Mouse (Mus musculus) left cerebral cortex, postnatal 4 days (tissue): Measurements from ENCODE around the gene Sdhd. TPM values are rescaled to one million over a fixed set of nuclear protein-coding genes. Genes with fewer than 3 reads are reported as not detected.
"Not testable (repeated sequence)": the region's sequence is repeated elsewhere in the genome, so short reads cannot be mapped to it uniquely, and the experiment has no call there.

Experiments used
- DNase-seq: peaks from one replicate; pipeline ENCODE4 v3.0.0-alpha.2; 2022
- intact Hi-C: fragments of 180-260 bp; cut with DNase I; formaldehyde crosslinking; loops from one replicate; pipeline ENCODE4 v1.15.1; 2025
- total RNA-seq, 2 experiments: library from RNA; stranded (reverse); gene quantifications; 2 replicates each; pipeline ENCODE4 v1.2.3; 2021

Gene Sdhd
- total RNA-seq = 100 to 1,000 TPM; 110 to 120 TPM

DNA sequence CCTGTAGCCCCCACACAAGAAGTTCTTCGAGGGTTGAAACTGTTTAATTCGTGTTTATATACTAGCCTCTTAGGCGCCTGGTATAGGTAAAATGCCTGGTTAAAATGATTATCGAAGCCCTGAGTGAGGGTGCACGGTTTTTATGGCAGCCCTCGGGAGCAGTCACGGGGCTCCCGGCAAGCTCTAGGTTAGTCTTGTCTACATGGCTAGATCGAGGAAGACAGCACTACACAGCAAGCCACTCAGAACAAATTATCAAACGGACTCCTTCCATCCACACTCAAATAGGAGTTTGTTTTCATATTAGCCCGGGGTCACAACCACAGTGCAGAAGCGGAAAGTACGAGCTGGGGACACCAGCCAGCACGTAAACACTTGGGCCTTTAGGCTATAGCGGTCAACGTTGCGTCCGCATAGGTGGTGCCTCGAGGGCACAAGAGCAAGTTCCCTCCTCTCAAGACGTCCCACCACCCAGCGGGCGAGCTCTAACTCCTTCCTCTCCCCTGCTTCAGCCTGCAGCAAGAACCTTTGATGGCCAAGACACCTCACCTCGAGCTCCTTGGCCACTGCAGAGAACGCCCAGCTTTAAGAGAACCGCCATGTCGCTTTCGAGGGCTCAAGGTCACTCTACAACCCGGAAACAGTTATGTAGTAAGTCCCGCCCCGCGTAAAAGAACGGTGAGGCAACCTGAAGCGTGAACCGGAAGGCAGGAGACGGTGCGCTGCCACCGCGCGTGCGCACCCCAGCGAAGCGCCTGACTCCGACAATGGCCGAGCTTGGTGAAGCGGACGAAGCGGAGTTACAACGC lies at the start of gene Sdhd, which contains the start of gene Timm8b:
Sdhd (minus strand) TSS at position 624 of the 809 bp plus-strand sequence.
Timm8b (plus strand) TSS at position 722 of the 809 bp plus-strand sequence.
- DNase-seq = peak; percentile 94
- intact Hi-C loops = no loop called here

DNA sequence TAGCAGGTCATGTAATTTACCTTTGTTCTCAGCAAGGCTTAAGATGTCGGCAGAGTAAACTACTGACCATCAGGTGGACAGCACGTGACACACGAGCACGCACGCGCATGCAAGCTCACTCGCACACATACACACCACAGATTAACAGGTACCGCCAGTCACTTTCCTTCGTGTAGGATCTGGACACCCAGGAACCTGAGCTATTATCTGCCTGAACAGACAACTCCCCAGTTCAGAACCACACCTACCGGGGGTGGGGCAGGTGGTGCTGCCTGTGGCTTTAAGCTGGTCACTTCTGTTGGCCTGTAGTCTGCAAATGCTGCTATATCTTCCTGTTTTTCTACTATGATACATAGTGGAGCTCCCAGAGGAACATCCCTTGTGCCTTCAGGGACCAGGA lies 46.9 kb upstream of the Sdhd start:
- intact Hi-C loops = no loop called here
- no peak for DNase-seq

DNA sequence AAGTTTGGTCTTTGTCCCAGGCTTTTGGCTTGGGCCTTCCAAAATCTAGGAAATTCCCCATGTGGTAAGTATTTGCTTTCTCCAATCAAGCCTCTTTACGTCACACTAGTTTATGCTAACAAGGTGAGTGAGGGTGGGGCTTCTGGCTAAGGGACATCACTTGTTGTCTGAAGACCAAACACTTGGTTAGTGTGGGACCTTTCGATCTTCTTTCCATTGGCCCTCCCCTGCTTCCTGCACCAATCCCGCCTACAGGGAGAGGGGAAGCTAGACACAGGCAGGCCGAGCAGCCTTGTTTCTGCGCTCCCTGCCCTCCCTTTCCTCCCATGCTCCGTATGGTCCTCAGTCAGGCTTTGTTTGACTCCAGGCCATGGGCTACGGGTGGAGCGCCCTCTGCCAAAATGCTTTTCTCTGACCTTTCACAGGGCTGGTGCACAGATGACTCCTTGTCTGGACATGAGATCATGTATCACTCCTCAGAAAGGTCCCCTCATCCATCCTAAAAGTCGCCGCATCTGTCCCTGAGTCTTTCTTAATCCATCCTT lies 43.3 kb upstream of the Sdhd start:
- no peak for DNase-seq
- intact Hi-C loops = no loop called here

DNA sequence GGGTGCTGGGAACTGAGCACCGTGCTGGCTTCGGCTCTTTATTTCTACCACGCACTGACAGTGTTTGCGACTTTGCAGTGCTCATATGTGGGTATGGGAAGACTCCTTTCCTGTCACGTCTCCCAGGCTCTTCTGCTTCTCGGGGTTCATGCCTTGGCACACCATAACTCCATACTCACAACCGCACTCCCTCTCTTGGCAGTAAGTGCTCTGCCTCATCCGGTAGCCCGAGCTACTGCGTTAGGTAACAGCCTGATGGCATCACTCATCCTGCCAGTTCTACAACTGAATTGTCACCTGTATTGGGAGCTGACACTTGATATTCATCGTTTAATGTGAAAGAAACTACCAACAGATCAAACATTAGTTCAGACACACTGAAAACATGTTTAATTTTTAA lies 30.7 kb upstream of the Sdhd start:
- DNase-seq = no peak
- intact Hi-C loops = no loop called here

DNA sequence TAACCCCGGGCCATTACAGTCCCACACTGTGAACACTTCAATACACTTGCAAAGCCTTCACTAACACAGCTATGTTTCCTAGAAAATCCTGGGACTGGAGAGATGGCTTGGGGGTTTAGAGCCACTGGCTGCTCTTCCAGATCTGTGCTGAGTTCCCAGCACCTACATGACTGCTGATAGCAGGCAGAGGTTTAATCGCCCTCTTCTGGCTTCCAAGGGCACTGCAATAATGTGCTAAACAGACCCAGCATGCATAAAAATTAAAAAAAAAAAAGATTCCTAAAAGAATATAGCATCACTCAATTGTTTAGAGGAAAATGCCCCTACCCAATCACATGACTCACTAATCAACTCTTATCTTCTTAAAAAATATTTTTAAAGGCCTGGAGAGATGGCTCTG lies 29.4 kb upstream of the Sdhd start:
- intact Hi-C loops = no loop called here
- DNase-seq = no peak

DNA sequence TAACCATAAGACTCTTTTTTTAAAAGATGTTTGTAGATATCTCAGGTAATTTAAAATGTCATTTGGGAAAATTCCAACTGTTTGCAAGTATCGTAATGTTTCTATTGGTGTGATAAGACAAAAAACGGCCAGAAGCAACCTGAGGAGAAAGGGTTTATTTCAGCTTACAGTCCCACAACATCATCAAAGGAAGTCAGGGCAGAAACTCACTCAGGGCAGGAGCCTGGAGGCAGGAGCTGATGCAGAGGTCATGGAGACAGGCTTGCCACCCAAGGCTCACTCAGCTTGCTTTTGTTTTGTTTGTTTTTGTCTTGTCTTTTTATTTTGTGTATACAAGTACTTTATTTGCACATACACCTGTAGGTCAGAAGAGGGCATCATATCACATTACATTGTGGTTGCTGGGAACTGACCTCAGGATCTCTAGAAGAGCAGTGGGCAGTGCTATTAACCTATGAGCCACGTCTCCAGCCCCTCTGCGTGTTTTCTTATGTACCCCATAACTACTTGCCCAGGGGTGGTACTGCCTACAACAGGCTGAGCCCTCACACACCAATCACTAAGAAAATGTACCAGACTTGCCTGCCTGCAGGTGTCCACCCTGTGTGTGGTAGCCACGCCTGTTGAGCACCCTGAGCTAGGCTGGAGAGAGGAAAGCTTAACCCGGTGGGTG lies 28.5 kb upstream of the Sdhd start:
- intact Hi-C loops = no loop called here
- no peak for DNase-seq

DNA sequence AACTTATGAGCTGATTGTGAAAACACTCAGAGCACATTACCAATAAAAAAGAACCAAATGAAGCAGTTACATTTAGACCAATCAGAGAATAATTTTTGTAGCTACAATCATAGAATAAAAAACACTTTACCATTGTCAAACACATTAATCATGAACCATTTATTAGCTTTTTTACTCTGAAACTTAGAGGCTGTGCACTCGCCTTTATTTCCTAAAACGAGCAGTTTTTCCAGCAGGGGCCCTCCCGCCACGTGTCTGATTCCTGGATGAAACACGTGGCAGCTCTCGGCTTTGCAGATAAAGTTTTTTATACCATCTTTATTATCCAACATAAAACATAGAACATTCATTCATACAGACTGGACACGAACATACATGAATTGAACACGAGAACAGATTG lies 27.3 kb upstream of the Sdhd start:
- intact Hi-C loops, DNase-seq: not testable (repeated sequence)

DNA sequence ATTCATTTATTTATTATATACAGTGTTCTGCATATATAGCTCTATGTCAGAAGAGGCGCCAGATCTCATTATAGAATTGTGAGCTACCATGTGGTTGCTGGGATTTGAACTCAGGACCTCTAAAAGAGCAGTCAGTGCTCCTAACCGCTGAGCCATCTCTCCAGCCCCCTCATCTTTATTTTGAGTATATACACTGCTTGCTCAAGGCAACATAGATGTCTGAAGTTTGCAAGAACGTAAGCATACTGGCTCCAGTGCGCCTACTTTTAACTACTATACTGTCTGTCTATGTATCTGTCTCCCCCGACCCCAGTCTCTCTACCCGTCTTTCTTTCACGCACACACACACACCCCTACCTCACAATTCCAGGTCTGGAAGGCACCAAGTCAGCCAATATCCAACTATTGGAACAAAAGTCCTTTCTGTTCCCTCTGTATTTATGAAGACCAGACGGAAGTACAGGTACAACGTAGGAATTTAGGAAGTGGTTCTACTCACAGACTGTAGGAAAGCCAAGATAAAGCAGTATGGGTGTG lies 14.2 kb upstream of the Sdhd start:
- DNase-seq = no peak
- intact Hi-C loops = no loop called here

DNA sequence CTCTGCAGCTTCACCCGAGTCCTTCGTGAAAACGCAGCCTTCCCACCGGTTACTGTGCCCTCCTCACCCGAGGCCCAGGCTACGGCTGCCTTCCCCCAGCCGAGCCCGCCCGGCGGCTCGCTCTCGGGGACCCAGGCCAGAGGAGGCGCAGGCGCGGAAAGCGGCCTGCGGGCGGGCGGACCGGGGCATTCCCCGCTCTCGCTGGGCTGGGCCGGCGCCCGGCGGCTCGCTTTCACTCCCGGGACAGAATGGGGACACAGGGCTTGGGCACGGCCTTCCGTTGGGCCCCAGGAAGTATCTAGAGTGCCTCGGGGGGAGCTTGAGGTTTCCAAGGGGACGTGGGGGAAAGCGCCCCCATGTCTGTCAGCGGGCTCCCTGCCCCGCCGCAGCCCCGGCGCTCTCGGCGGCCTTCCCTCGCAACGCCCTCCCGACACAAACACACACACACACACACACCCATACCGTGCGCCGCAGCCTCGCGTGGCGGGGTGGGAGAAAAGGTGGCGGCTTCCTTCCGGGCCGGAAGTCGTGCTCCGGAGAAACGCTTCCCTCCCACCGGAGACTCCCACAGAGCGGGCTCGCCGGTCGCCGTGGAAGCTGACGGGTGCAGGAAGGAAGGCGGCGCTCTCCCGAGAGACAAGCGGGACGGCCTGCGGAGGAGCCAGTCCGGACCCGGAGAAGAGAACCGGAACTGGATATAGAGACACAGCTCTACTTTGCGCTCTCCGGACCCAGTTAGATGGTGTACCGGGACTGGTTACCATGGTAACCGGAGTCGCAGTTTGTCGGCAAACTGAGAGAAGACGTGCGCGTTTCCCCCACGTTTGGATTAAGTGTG lies 13.4 kb upstream of the Sdhd start, which contains the start of the genes Pih1d2 and Nkapd1:
Pih1d2 (plus strand) TSS at position 556 of the 838 bp plus-strand sequence.
Nkapd1 (minus strand) TSS at position 699 of the 838 bp plus-strand sequence.
- intact Hi-C loops = no loop called here
- DNase-seq = peak; percentile 86

DNA sequence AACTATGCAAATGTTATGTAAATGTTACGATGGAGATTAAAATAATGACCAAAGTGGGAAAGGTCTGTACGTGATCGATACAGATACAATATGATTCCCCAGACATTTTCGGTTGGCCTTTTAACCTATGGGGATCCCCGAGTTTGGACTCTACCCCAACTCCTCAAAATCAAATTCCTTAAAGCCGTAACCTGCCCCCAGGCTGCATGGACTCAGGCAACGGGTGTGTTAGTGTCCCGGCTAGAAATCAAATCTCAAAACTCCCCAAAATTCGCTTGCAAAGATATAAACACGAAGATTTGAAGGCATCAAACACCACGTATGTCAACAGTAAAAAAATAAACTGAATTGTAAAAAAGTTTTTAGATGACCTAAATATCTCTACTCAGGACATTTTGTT lies 12.5 kb upstream of the Sdhd start:
- DNase-seq = no peak
- intact Hi-C loops = no loop called here

DNA sequence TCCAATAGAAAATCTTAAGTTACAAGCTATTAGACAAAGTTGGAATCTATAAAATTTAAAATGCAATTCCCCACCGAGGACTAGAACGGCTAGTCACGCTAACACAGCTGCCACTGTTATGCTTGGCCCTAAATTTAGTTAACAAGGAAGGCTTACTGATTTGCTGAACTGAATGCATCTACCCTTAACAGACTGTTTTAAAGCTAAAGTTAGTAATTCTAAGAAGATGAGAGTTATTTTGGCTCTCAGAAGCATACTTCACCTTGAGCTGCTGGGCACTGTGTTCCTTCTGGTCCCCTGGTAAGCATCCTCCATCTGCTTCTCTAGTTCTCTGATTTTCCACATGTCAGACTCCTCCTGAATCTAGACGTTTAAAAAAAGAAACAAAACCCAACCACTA lies 8.5 kb upstream of the Sdhd start:
- intact Hi-C loops = no loop called here
- no peak for DNase-seq

DNA sequence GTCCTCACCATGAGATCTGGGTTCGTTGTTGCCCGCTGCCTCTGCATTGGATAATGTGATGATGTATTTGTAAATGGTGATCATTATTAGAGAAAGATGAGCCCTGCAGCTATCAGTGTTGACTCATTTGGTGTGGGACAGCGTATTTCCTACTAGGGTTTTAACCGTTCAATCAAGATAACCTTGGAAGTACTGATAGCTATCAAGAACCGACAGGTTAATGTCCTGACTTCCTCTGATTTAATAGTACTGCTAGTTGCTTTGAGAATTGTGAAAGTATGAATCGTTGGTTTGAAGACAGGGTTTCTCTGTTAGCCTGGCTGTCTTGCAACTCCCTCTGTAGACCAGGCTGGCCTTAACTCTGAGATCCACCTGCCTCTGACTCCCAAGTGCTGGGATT lies 726 bp upstream of the Sdhd start:
- no peak for DNase-seq
- intact Hi-C loops = no loop called here

DNA sequence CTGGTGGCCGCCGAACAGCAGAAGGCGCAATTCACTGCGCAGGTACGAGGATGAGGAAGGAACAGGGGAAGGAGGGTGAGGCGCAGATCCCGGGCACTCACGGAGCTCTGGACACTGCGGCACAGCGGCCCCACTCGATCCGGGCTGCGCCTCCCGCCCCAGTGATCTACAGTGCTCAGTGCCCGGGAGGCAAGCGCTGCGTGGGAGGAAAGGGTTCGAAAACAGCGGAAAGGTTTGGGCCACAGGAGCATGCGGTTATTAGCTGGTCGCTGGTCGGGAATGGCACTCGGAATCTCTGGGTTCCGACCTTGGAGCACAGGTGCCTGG lies 349 bp upstream of the Sdhd start:
- intact Hi-C loops = no loop called here

DNA sequence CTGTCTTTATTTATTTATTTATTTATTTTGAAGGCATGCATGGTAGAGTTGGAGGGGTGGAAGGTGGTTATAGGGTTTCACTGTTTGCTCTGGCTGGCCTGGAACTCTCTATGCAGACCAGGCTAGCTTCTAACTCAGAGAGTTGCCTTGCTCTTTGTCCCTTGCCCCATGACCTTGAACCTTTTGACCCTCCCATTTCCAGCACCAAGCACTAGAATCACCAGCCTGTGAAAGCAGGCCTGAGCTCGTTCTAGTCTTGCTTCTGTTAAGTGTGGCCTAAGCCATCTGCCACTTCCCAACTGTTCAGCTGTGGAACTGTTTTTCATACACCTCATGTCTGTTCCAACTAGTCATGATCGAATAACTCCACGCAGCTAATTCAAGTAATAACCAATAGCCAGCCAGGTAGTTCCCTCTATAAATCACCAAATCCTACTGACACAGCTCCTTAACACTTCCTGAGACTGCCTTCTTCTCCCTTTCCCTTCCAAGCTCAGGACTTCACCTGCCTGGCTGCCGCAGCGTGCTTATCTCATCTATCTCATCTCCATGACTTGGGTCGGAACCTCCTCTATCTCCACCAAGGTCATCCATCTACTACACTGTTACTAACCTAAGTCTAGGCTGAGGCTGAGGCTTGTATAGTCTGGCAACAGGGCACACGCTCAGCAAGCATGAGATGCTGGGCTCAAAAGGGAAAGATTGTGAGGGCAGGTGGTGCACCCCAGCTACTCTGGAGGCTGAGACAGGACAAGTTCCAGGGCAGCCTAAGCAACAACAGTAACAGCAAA lies 1.4 kb downstream of the Sdhd start:
- intact Hi-C loops = no loop called here
- DNase-seq = no peak

More for the DNA sequence above, 349 bp upstream of the Sdhd start:
- no peak for DNase-seq

DNA sequence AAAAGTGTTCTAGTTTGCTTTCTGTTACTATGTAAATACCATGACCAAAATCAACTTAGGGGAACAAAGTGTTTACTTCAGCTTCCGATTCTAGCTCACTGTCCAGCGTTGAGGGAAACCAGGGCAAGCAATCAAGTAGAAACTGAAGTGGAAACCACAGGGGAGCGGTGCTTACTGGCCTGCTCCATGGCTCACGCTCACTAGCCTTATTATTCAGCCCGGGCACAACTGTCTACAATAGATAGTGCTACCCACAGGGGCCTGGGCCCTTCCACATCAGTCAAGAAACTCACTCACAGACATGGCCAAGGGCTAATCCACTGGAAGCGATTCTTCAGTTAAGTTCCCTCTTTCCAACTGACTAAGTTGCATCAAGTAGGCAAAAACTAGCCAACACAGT lies 2.1 kb downstream of the Sdhd start:
- no peak for DNase-seq
- intact Hi-C loops = no loop called here

DNA sequence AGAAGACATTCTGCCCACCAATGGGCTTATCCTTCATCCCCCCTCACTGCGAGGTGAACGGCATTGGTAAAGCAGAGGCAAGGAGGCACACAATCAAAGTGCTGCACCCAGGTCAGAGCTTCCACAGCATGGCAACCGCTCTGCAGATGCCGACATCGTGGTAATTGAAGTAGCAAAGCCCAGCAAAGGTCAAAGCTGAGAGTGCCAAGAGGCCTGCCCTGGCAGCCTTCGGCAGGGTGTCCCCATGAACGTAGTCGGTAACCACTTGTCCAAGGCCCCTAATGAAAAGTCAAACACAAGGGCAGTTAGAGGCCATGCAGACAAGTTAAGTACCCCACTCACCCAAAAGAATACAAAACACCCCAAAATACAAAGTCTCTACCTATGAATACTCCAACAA lies 6.6 kb downstream of the Sdhd start:
- DNase-seq = no peak
- intact Hi-C loops = no loop called here

DNA sequence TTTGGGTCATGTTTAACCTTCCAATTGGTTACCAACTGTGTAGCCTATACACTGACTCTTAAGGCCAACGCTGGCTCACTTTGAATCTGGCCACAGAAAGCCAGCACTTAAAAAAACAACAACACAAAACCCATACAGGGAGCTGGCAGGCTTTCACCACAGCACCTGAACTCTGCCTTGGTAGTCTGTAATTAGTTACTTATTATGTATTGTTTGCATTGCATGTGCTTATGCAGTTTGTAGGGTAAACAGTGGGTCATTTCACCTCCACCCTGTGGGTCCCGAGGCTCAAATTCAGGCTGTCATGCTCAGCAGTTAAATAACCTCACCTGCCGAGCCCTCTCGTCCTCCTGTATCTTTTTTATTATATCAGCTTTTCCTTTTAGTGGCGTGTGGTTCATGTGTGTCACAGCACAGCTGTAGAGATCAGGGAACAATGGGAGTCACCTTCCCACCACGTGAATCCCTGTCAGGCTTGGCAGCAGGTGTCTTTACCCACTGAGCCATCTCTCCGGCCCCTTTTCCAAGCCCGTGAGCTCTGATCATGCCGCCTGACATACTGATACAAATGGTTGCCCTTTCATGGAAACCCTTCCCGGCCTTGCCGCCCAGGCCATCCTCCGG lies 8.7 kb downstream of the Sdhd start:
- no peak for DNase-seq
- intact Hi-C loops = no loop called here

DNA sequence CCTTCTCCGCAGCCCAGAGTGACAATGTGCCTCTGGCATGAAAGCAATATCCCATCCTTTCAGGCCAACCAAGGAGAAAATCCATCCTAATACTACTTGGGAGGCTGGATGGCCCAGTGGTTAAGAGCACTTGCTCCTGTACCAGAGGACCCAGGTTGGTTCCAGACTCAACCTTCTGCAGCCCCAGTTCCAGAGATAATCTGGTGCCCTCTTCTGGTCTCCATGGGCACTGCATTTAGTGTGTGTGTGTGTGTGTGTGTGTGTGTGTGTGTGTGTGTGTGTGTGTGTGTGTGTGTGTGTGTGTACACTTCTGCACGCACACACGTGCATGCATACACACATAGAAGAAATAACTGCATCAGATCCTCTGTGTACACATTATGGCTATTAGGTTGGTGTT lies 10.1 kb downstream of the Sdhd start:
- DNase-seq = peak; percentile 27
- intact Hi-C loops = no loop called here

DNA sequence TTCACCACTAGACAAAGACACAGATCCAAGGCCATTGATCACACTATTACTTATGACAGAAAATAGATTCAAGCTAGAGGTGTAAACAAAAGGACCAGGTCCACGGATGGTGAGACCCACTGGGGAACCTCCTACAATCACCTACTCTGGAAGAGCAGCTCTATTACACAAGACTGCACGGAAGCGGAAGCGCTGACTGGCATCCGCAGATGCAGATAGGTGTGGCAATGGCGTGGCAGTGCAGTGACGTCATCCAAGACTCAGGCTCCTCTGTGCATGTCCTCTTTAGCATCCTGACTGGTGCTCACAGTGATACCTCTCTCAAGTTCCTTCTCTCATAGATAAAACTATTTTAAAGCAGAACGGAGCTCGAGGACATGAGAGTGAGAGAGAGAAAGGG lies 10.7 kb downstream of the Sdhd start:
- intact Hi-C loops = no loop called here
- DNase-seq = no peak
